Mouse (Mus musculus): ENCODE measurements around the gene Ubxn4.
"Not testable (repeated sequence)": the region's sequence is repeated elsewhere in the genome, so short reads cannot be mapped to it uniquely, and the experiment has no call there.

Ubxn4 gene

DNA sequence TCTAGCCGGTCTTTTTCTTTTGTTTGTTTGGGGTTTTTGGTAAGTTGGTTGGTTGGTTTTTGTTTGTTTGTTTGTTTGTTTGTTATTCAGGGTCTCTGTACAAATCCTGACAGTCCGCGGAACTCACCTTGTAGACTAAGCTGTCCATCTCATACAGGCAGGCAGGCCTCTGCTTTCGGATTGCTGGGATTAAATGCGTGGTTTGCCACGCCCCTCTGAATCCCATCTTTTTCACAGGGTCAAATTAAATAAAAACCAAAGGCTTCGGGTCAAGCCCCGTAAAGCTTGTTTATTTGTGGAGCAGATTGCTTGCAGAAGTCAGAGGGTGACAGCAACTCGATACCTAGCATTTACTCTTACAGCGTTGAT, at the start of gene Ubxn4:
Gene Ubxn4 (plus strand): TSS at position 338 of the 369 bp plus-strand sequence.
- no peak for DNase-seq

- DNase-seq = no peak
Measured at GRCm38 (mm10) chr1:128194011-128194410, 49.8 kb upstream of the Ubxn4 start.

GRCm38 (mm10) chr1:128197353-128197752, 46.4 kb upstream of the Ubxn4 start:
- DNase-seq = no peak

GRCm38 (mm10) chr1:128213261-128213660, 30.5 kb upstream of the Ubxn4 start:
- DNase-seq = no peak

DNA sequence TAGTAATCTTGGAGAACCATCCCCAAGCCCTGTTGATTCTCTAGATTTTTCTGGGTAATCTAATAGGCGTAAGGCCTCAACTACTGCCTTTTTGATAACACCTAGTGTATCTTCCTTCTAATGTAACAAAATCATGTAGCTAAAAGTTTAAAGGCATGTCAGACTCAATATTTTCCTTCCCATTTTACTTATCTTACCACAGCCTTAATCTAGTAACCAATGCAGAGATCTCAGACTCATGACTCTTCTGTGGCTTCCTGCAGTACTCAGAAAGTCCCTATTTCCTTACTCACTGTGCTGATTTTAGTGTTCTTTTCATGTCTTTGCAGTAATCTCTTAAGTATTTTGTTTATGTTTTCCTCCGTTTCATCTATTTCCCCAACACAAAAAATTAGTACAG, 21.9 kb upstream of the Ubxn4 start:
- no peak for DNase-seq

DNA sequence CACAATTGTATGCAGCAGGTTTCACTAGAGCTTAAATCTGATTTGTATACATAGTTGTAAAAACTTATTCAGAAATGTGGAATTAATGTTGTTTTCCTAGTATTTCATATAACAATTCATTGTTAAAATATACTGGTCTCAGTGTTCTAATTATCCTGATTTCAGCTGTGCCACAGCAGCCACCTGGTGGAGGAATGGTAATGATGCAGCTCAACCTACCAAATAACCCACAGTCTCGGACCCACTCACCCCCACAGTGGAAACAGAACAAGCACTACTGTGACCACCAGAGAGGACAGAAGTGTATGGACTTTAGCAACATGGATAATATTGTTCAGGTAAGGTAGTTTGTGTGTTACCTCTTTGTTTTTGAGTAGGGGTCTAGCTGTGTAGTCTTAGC, 20.5 kb upstream of the Ubxn4 start:
- DNase-seq = no peak

- DNase-seq = peak; percentile 54
Measured at GRCm38 (mm10) chr1:128235181-128235580, 8.6 kb upstream of the Ubxn4 start.

DNA sequence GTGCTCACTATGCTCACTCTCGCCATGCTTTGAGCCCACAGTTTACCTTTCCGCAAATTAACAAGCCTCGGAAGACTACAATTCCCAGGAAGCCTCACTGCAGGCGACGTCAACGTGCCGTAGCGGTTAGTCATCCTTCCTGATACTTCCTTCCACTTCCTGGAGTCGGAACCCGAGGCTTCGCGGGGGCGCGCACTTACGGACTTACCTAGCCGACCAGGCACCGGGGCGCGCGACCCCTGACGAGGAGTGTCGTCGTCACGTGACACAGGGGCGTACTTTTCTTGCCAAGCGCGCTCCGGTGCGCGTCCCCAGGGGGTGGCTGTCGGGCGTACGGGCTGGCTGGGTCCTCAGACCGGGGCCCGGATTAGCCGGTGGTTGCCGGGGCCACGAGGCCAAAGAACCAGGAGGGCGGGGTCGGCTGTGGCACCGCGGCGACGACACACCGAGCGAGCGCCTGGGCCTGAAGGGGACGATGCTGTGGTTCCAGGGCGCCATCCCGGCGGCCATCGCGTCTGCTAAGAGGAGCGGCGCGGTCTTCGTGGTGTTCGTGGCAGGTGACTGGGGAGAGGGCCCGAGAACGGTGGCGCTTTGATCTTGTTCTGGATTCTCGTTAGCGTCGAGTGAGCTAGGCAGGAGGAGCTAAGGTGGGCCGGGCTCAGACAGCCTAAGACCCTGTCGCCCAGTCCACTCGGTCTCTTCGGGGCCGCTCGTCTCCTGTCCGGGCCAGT, 397 bp downstream of the Ubxn4 start:
- DNase-seq = peak; percentile 98

DNA sequence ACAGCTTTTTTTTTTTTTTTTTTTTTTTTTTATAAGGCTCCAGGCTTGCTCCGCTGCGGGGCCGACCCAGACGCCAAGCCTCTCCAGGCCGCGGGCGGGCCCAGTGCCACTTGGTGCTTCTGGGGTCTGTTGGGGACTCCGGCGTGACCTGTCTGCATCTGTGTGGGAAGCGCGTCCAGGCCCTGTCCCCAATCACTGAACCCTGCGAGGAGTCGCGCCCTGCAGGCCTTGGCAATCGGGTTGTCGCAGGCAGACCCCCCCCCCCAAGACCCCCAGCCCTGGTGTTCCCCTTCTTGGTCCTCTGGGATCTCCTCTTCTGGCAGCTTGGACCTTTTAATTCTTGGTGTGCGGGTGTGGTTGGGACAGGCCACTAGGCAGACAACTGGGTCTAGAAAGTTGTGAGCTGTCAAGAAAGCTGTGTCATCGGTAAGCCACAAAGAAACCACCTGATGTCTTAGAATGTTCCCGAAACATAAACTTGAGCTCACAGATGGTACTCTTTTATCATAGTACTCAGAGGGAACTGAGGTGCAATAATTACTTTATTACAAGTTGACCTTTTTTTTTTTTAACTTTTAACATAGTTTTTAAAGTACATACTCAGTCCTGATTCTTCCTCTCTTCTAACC, 1.1 kb downstream of the Ubxn4 start:
- no peak for DNase-seq

DNA sequence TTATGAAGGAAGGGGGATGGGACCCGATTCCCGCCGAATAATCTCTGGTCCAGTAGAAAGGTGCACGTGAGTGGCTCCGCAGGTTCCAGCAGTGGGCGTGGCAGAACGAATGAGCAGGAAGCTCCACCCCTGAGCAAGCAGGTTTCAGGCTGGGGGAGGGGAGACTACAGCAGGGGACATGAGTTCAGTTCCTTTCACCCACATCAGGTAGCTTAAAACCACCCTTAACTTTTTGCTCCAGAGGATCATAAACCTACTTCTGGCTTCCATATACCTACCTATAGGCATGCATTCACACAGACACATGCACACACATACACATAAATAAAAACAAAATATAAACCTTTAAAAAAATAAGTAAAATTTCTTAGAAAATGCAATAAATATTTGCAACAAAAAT, 23.3 kb downstream of the Ubxn4 start:
- not testable (repeated sequence) for DNase-seq

GRCm38 (mm10) chr1:128270731-128271130, 27.0 kb downstream of the Ubxn4 start:
- no peak for DNase-seq

GRCm38 (mm10) chr1:128275908-128276307, 32.1 kb downstream of the Ubxn4 start:
- DNase-seq = no peak

DNA sequence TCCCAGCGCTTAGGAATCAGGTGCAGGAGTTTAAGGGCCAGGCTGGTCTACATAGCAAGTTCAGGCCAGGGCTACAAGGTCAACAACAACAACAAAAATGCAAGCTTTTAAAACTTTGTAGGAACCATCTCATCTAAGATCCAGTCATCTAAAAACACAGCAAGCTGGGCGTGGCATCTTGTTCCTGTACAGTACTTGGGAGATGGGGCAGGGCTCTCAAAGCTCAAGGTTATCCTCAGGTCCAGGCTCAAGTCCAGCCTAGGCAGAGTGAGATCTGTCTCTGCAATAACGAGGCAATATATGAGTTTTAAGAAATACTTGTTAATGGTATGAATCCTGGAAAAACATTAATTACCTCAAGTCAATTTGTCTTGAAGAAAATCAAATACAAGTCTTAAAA, 34.8 kb downstream of the Ubxn4 start:
- DNase-seq = no peak

GRCm38 (mm10) chr1:128281753-128282152, 38.0 kb downstream of the Ubxn4 start:
- DNase-seq = no peak

DNA sequence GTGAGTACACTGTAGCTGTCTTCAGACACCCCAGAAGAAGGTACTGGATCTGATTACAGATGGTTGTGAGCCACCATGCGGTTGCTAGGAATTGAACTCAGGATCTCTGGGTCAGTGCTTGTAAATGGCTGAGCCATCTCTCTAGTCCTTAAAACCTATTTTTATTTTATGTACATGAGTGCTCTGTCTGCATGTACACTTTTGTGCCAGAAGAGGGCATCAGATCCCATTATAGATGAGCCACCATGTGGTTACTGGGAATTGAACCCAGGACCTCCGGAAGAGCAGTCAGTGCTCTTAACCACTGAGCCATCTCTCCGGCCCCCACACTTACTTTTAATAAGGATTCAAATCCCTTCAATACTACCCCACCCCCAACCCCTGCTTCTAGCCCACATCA, 39.2 kb downstream of the Ubxn4 start:
- no peak for DNase-seq

DNA sequence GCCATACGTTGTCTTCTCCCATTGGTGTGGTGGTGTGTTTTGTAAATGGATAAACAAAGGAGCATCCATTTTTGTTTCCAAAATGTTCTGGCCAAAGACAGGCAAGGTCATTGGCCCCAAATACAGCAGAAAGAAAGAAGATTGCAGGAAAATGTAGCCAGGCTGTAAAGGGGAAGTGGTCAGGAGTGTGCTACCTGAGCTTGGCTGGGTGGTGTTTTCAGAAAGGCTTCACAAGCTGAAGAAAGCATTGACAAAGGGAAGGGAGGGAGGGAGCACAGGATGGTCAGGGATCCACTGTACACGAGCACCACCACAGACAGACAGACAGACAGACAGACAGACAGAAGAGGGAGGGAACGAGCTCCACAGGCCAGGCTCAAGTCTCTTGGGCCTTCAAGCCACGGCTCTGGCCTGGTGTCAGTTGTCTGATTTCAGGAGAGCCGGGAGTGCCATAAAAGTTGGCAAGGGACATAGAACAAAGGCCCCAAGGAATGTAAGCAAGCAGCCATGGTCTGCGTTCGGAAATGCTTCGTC, 40.5 kb downstream of the Ubxn4 start:
- DNase-seq = no peak

GRCm38 (mm10) chr1:128285136-128285535, 41.4 kb downstream of the Ubxn4 start:
- DNase-seq = no peak

- DNase-seq = no peak
Measured at GRCm38 (mm10) chr1:128290295-128290694, 46.5 kb downstream of the Ubxn4 start.

GRCm38 (mm10) chr1:128293524-128293923, 49.8 kb downstream of the Ubxn4 start:
- no peak for DNase-seq

GRCm38 (mm10) chr1:128295296-128295695, 51.5 kb downstream of the Ubxn4 start:
- no peak for DNase-seq

DNA sequence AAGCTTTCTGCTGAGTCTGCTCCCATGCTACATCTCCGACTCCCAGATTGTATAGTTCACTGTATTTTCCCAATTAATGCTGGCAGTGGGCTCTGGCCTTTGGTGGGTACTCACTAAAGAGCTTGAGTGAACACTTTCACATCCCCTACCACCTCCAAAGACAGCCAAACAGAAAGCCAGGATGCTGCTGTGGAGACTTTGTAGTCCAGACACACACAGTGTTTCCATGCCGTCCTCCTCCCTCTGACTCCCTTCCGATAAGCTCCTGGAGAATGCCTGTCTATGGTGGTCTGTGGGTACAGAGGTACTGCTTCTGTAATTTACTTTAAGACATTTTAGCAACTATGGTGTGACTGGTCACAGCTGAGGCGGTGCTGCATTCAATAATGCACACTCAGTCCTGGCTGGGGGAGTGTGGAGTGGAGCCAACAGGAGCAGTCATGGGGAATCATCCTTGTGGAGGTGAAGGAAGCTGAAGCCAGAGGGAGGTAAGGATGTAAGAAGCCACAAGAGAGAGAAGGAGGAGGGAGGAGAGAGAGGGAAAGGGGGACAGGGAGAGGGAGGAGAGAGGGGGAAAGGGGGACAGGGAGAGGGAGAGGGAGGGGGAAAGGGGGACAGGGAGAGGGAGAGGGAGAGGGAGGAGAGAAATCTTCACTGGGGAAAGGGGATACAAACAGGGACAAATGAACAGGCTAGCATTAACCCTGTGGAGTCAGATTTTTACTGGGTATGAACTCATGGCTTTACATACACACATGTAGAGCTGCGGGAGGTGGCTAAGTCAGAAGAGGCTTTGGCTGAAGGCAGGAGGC, 52.2 kb downstream of the Ubxn4 start:
- no peak for DNase-seq

- peak; percentile 92 for DNase-seq
Measured at GRCm38 (mm10) chr1:128303900-128304299, 60.1 kb downstream of the Ubxn4 start.

- no peak for DNase-seq
Measured at GRCm38 (mm10) chr1:128309043-128309442, 65.3 kb downstream of the Ubxn4 start.

GRCm38 (mm10) chr1:128314665-128315064, 70.9 kb downstream of the Ubxn4 start:
- DNase-seq = no peak

Measured in kidney, adult 9 months (tissue).